Mouse (Mus musculus): ENCODE results near the gene Gm49403. TPM values are rescaled to one million over a fixed set of nuclear protein-coding genes. Genes with fewer than 3 reads are reported as not detected.
A peak's percentile ranks its signal among the peaks of the same experiment; 100 is the strongest.

Gene Gm49403
- total and polyA plus RNA-seq, 3 experiments = not detected

- no peak for DNase-seq
Measured at GRCm38 (mm10) chr19:8911810-8912209, 28.1 kb downstream of the Gm49403 start.

DNA sequence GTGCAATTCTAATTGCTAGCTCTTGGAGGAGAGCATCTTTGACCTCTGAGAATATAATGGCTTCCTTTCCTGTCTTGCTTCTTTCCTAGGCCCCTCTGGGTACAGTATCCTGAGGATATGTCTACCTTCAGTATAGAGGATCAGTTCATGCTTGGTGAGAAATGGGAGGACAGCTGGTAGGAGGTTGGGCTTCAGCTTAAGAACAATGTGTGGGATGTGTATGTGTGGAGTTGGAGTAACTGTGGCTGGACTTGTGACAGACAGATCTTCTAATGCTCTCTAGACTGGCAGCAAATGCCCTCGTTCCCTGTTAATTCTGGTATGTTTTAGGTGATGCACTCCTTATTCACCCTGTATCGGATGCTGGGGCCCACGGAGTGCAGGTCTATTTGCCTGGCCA lies 30.5 kb downstream of the Gm49403 start:
- no peak for DNase-seq

DNA sequence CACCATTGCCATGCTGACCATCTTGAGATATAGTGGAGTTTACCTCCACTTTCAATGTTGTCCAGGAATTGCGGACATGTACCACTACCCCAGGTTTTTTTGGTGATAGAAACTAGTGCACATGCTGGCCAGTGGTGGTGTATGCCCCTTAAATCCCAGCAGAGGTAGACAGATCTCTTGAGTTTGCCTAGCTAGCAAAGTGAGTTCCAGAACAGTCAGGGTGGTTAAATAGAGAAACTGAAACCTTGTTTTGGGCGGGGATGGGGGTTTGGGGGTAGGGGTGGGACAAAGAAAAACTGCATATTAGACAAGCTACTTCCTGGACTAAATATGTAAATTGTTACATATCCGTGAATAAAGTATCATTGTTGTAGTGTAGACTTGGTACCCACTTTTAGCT lies 35.3 kb downstream of the Gm49403 start:
- DNase-seq = no peak

- no peak for DNase-seq
Measured at GRCm38 (mm10) chr19:8919684-8920072, 35.9 kb downstream of the Gm49403 start.

- DNase-seq = peak; percentile 98
Measured at GRCm38 (mm10) chr19:8920073-8920736, 36.5 kb downstream of the Gm49403 start, which contains the start of gene B3gat3. Gene B3gat3 (plus strand): TSS chr19:8920374.

DNA sequence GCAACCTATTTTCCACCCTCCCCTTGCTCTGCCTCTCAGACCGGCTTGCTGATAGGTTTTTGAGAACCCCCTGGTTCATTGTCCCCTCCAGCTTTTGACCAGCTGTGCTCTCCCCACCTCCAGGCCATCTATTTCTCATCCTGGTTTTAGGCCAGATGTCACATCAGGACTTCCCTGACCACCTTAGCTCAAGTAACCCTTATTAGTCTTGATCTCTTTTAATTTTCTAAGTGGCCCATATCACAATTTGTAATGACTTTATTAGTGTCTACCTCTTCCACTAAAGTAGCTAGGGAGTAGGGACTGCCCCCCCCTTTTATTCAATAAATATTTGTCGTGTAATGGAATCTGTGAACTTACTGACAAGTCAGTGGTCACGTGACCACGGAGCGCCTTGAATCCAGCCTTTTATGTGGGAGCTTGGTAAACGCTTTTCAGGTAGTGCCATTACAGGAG lies 37.1 kb downstream of the Gm49403 start:
- peak; percentile 45 for DNase-seq

DNA sequence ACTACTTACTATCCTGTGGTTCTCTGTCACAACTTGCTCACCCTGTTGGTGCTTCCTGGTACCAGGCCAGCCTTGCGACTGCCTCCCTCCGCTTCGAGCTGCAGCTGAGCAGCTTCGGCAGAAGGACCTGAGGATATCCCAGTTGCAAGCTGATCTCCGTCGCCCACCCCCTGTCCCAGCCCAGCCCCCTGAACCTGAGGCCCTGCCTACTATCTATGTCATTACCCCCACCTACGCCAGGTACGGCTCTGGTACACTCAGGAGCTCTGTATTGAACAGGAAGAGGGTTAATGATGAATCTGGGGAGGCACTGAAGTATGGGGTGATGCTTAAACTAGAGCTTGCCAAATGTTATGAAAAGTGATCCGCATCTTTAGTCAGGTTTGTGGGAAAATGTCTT lies 38.0 kb downstream of the Gm49403 start:
- DNase-seq = no peak

GRCm38 (mm10) chr19:8926766-8927165 lies 43.0 kb downstream of the Gm49403 start:
- DNase-seq = no peak

GRCm38 (mm10) chr19:8927891-8928525 lies 44.3 kb downstream of the Gm49403 start:
- DNase-seq = no peak

GRCm38 (mm10) chr19:8928689-8929223 lies 45.0 kb downstream of the Gm49403 start:
- DNase-seq = no peak

DNA sequence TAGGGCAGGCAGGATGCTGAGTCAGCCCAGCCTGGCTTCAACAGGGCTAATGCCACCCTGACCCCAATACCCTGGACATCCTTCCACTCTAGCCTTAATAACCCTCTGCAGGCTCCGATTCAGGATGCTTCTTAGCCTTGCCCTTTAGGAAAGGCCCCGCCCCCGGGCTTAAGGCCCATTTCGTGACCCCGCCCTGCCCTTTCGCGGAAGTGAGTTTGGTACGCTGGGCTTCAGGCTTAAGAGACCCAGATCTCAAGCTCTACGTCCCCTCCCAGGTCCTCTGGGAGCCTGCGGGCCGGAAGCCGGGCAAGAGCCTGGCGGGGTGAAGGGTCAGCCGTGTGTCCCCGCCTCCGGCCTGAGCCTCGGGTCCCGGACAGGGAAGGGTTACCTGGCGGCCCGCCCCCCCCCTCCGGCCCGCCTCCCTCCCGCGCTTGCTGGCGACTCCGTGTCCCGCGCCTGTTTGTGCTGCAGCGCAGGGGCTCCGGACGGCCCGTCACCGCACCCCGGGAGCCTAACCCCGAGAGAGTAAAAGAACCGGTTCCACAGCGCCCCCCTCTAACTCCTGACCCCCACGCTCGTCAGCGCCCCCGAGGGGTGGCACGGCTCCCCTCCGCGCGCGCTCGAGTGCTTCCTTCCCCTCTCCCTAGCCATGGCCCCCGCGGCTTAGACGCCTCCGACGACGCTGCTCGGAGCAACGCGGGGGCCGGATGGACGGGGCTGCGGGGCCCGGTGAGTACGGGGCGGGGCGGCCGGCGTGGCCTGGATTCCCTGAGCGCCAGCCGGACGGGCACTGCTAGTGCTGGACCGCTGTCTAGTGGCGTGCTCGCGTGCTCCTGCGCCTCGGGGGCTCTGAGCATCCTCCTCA lies 45.7 kb downstream of the Gm49403 start, which contains the start of the genes Rom1 and Eml3:
Rom1 (minus strand) TSS at position 133 of the 865 bp plus-strand sequence.
Eml3 (plus strand) TSS at position 329 of the 865 bp plus-strand sequence.
- DNase-seq = peak; percentile 98

- no peak for DNase-seq
Measured at GRCm38 (mm10) chr19:8930117-8930516, 46.4 kb downstream of the Gm49403 start.

DNA sequence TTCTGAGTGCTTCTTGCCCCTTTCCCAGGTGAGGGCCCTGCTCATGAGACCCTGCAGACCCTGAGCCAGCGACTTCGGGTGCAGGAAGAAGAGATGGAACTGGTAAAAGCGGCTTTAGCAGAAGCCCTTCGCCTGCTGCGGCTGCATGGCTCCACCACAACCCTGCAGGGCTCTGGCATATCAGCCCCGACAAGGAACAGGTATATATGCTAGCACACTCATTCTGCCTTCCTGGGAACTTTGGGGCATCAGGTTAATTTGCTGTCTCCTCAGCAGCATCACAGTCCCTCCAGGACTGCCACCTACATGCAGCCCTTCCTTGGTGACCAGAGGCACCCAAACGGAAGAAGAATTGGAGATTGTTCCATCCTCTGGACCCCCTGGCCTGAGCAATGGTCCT lies 47.0 kb downstream of the Gm49403 start:
- no peak for DNase-seq

DNA sequence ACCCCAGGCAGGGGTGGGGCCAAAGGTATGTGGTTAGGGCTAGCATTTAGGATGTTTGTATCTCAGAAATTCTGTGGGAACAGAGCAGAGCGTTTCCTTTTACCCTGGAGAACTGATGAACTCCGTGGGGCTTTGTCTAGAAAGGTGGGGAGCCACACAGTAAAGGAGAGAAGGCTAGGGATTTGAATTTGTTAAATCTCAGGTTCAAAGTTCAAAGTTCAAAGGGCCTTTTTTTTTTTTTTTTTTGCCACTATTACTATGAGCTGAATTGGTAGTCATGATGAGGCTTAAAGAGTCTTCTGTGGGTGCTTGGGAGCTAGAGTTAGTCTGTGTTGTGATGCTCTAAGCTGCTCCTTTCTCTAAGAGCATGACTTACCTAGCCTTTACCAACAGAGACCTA lies 53.0 kb downstream of the Gm49403 start:
- no peak for DNase-seq

Small RNA genes within 50 kb of the gene (microRNA-seq; reads per million reads assigned to microRNA genes)
- gene Mir5136 = 0 to 0.22 reads per million in 2 experiments

Other genes starting within 250 kb of the Gm49403 start
Only the 30 nearest of the 32 such genes appear.
- gene Slc3a2, start 160.6 kb upstream of the Gm49403 start, total RNA-seq (2021) = 100 to 1,000 TPM; 202 to 548 TPM
- 162 and 192 TPM in 2 replicates for gene Slc3a2, start 160.6 kb upstream of the Gm49403 start, polyA plus RNA-seq (2012; rRNA removed)
- gene Wdr74, start 148.1 kb upstream of the Gm49403 start, total RNA-seq (2021) = 10 to 100 TPM; 54.3 to 77.1 TPM
- 23.4 and 24.0 TPM in 2 replicates for gene Wdr74, start 148.1 kb upstream of the Gm49403 start, polyA plus RNA-seq (2012; rRNA removed)
- under 1 TPM; 0.79 to 0.84 TPM for gene 1700092M07Rik, start 143.2 kb upstream of the Gm49403 start, total RNA-seq (2021)
- gene 1700092M07Rik, start 143.2 kb upstream of the Gm49403 start, polyA plus RNA-seq (2012; rRNA removed) = not detected in 2 replicates
- 10 to 100 TPM; 80.4 to 95.4 TPM for gene Stx5a, start 142.5 kb upstream of the Gm49403 start, total RNA-seq (2021)
- gene Stx5a, start 142.5 kb upstream of the Gm49403 start, polyA plus RNA-seq (2012; rRNA removed) = 67.1 and 73.5 TPM in 2 replicates
- gene Nxf1, start 126.9 kb upstream of the Gm49403 start, total RNA-seq (2021) = 100 to 1,000 TPM; 102 to 165 TPM
- 43.4 and 48.0 TPM in 2 replicates for gene Nxf1, start 126.9 kb upstream of the Gm49403 start, polyA plus RNA-seq (2012; rRNA removed)
- gene Tmem223, start 112.9 kb upstream of the Gm49403 start, total RNA-seq (2021) = 100 to 1,000 TPM; 114 to 134 TPM
- gene Tmem223, start 112.9 kb upstream of the Gm49403 start, polyA plus RNA-seq (2012; rRNA removed) = 352 and 381 TPM in 2 replicates
- gene Tmem179b, start 109.5 kb upstream of the Gm49403 start, total RNA-seq (2021) = 10 to 100 TPM; 60.9 to 62.7 TPM
- gene Tmem179b, start 109.5 kb upstream of the Gm49403 start, polyA plus RNA-seq (2012; rRNA removed) = 163 and 218 TPM in 2 replicates
- gene Taf6l, start 97.5 kb upstream of the Gm49403 start, total RNA-seq (2021) = 10 to 100 TPM; 11.9 to 17.2 TPM
- 22.4 and 25.1 TPM in 2 replicates for gene Taf6l, start 97.5 kb upstream of the Gm49403 start, polyA plus RNA-seq (2012; rRNA removed)
- gene Polr2g, start 85.4 kb upstream of the Gm49403 start, total RNA-seq (2021) = 100 to 1,000 TPM in 1 of 2 experiments, 10 to 100 TPM in 1; 71.9 to 103 TPM
- 24.0 and 25.9 TPM in 2 replicates for gene Polr2g, start 85.4 kb upstream of the Gm49403 start, polyA plus RNA-seq (2012; rRNA removed)
- gene Zbtb3, start 81.4 kb upstream of the Gm49403 start, total RNA-seq (2021) = 1 to 10 TPM; 2.1 to 3.4 TPM
- 1.9 and 2.4 TPM in 2 replicates for gene Zbtb3, start 81.4 kb upstream of the Gm49403 start, polyA plus RNA-seq (2012; rRNA removed)
- gene Ttc9c, start 64.6 kb upstream of the Gm49403 start, total RNA-seq (2021) = 10 to 100 TPM; 28.8 to 39.3 TPM
- gene Ttc9c, start 64.6 kb upstream of the Gm49403 start, polyA plus RNA-seq (2012; rRNA removed) = 5.4 and 7.0 TPM in 2 replicates
- gene Hnrnpul2, start 63.9 kb upstream of the Gm49403 start, total RNA-seq (2021) = 10 to 100 TPM; 56.3 to 57.4 TPM
- gene Hnrnpul2, start 63.9 kb upstream of the Gm49403 start, polyA plus RNA-seq (2012; rRNA removed) = 8.4 and 10.0 TPM in 2 replicates
- gene AC129217.1, start 54.2 kb upstream of the Gm49403 start, total RNA-seq (2021) = 10 to 100 TPM in 1 of 2 experiments, not detected in 1; 11.6 TPM
- not detected in 2 replicates for gene AC129217.1, start 54.2 kb upstream of the Gm49403 start, polyA plus RNA-seq (2012; rRNA removed)
- gene Bscl2, start 46.5 kb upstream of the Gm49403 start, total RNA-seq (2021) = 100 to 1,000 TPM; 178 to 191 TPM
- gene Bscl2, start 46.5 kb upstream of the Gm49403 start, polyA plus RNA-seq (2012; rRNA removed) = 373 and 386 TPM in 2 replicates
- gene Gng3, start 44.7 kb upstream of the Gm49403 start, total RNA-seq (2021) = 1 to 10 TPM; 5.7 to 7.0 TPM
- 6.8 and 7.3 TPM in 2 replicates for gene Gng3, start 44.7 kb upstream of the Gm49403 start, polyA plus RNA-seq (2012; rRNA removed)
- gene Lrrn4cl, start 33.2 kb upstream of the Gm49403 start, total RNA-seq (2021) = 1 to 10 TPM; 2.2 to 6.2 TPM
- gene Lrrn4cl, start 33.2 kb upstream of the Gm49403 start, polyA plus RNA-seq (2012; rRNA removed) = 1.2 and 1.3 TPM in 2 replicates
- gene Ubxn1, start 12.4 kb upstream of the Gm49403 start, total RNA-seq (2021) = 100 to 1,000 TPM; 197 to 224 TPM
- 140 and 142 TPM in 2 replicates for gene Ubxn1, start 12.4 kb upstream of the Gm49403 start, polyA plus RNA-seq (2012; rRNA removed)
- gene Uqcc3, start 3.0 kb upstream of the Gm49403 start, total RNA-seq (2021) = 10 to 100 TPM; 48.7 to 76.9 TPM
- gene Uqcc3, start 3.0 kb upstream of the Gm49403 start, polyA plus RNA-seq (2012; rRNA removed) = 16.0 and 18.1 TPM in 2 replicates
- 10 to 100 TPM in 1 of 2 experiments, 1 to 10 TPM in 1; 5.8 to 13.3 TPM for gene Lbhd1, start 198 bp upstream of the Gm49403 start, total RNA-seq (2021)
- gene Lbhd1, start 198 bp upstream of the Gm49403 start, polyA plus RNA-seq (2012; rRNA removed) = 0.28 and 1.1 TPM in 2 replicates
- gene 1810009A15Rik, start 4.9 kb downstream of the Gm49403 start, total RNA-seq (2021) = 10 to 100 TPM; 46.8 to 53.6 TPM
- 4.3 and 5.6 TPM in 2 replicates for gene 1810009A15Rik, start 4.9 kb downstream of the Gm49403 start, polyA plus RNA-seq (2012; rRNA removed)
- gene Gm49416, start 5.0 kb downstream of the Gm49403 start, total RNA-seq (2021) = 1 to 10 TPM; 3.2 to 4.5 TPM
- gene Gm49416, start 5.0 kb downstream of the Gm49403 start, polyA plus RNA-seq (2012; rRNA removed) = not detected in 2 replicates
- gene Ints5, start 9.1 kb downstream of the Gm49403 start, total RNA-seq (2021) = 10 to 100 TPM; 21.5 to 23.7 TPM
- 23.5 and 29.6 TPM in 2 replicates for gene Ints5, start 9.1 kb downstream of the Gm49403 start, polyA plus RNA-seq (2012; rRNA removed)
- 100 to 1,000 TPM; 172 to 199 TPM for gene Ganab, start 14.1 kb downstream of the Gm49403 start, total RNA-seq (2021)
- gene Ganab, start 14.1 kb downstream of the Gm49403 start, polyA plus RNA-seq (2012; rRNA removed) = 77.2 and 98.7 TPM in 2 replicates
- 10 to 100 TPM; 57.0 to 70.5 TPM for gene B3gat3, start 36.4 kb downstream of the Gm49403 start, total RNA-seq (2021)
- 147 and 159 TPM in 2 replicates for gene B3gat3, start 36.4 kb downstream of the Gm49403 start, polyA plus RNA-seq (2012; rRNA removed)
- gene Rom1, start 45.4 kb downstream of the Gm49403 start, total RNA-seq (2021) = 10 to 100 TPM; 37.0 to 46.9 TPM
- 105 and 116 TPM in 2 replicates for gene Rom1, start 45.4 kb downstream of the Gm49403 start, polyA plus RNA-seq (2012; rRNA removed)
- 10 to 100 TPM; 39.7 to 51.0 TPM for gene Eml3, start 45.6 kb downstream of the Gm49403 start, total RNA-seq (2021)
- 70.6 and 80.7 TPM in 2 replicates for gene Eml3, start 45.6 kb downstream of the Gm49403 start, polyA plus RNA-seq (2012; rRNA removed)
- 10 to 100 TPM; 81.8 to 86.1 TPM for gene Mta2, start 57.9 kb downstream of the Gm49403 start, total RNA-seq (2021)
- 15.9 and 20.6 TPM in 2 replicates for gene Mta2, start 57.9 kb downstream of the Gm49403 start, polyA plus RNA-seq (2012; rRNA removed)
- 10 to 100 TPM; 19.6 to 23.9 TPM for gene Tut1, start 69.9 kb downstream of the Gm49403 start, total RNA-seq (2021)
- 16.3 and 22.4 TPM in 2 replicates for gene Tut1, start 69.9 kb downstream of the Gm49403 start, polyA plus RNA-seq (2012; rRNA removed)
- 100 to 1,000 TPM; 331 to 355 TPM for gene Eef1g, start 83.1 kb downstream of the Gm49403 start, total RNA-seq (2021)
- gene Eef1g, start 83.1 kb downstream of the Gm49403 start, polyA plus RNA-seq (2012; rRNA removed) = 63.8 and 90.8 TPM in 2 replicates
- 100 to 1,000 TPM in 1 of 2 experiments, 10 to 100 TPM in 1; 91.1 to 152 TPM for gene Ahnak, start 105.4 kb downstream of the Gm49403 start, total RNA-seq (2021)
- gene Ahnak, start 105.4 kb downstream of the Gm49403 start, polyA plus RNA-seq (2012; rRNA removed) = 5.4 and 7.4 TPM in 2 replicates